Mouse (Mus musculus): ENCODE results near the gene Dnah11.

Gene Dnah11

GRCm38 (mm10) chr12:117989018-117989828 is 209.6 kb downstream of the Dnah11 start:
- in situ Hi-C loops (cut with MboI, MseI) = no loop called here

- in situ Hi-C loops (cut with MboI, MseI) = no loop called here
Observed at GRCm38 (mm10) chr12:117980315-117980714, 218.5 kb downstream of the Dnah11 start.

GRCm38 (mm10) chr12:117973712-117974111 is 225.1 kb downstream of the Dnah11 start:
- in situ Hi-C loops (cut with MboI, MseI) = no loop called here

GRCm38 (mm10) chr12:117962698-117963097 is 236.1 kb downstream of the Dnah11 start:
- in situ Hi-C loops (cut with MboI, MseI) = no loop called here

- in situ Hi-C loops (cut with MboI, MseI) = no loop called here
Observed at GRCm38 (mm10) chr12:117959213-117959612, 239.6 kb downstream of the Dnah11 start.

GRCm38 (mm10) chr12:117946823-117947704 is 251.8 kb downstream of the Dnah11 start:
- in situ Hi-C loops (cut with MboI, MseI) = no loop called here

GRCm38 (mm10) chr12:117941947-117942346 is 256.9 kb downstream of the Dnah11 start:
- in situ Hi-C loops (cut with MboI, MseI) = no loop called here

- in situ Hi-C loops (cut with MboI, MseI) = no loop called here
Observed at GRCm38 (mm10) chr12:117938214-117938613, 260.6 kb downstream of the Dnah11 start.

- in situ Hi-C loops (cut with MboI, MseI) = no loop called here
Observed at GRCm38 (mm10) chr12:117932026-117932425, 266.8 kb downstream of the Dnah11 start.

GRCm38 (mm10) chr12:117929768-117930167 is 269.1 kb downstream of the Dnah11 start:
- in situ Hi-C loops (cut with MboI, MseI) = no loop called here

- in situ Hi-C loops (cut with MboI, MseI) = loop anchor here (25.0 kb wide), 1 partner anchor 1471 kb away; no protein-coding TSS in a partner anchor
Observed at GRCm38 (mm10) chr12:117915826-117916588, 282.8 kb downstream of the Dnah11 start.

GRCm38 (mm10) chr12:117914613-117915245 is 284.1 kb downstream of the Dnah11 start:
- in situ Hi-C loops (cut with MboI, MseI) = loop anchor here (25.0 kb wide), 1 partner anchor 1473 kb away; no protein-coding TSS in a partner anchor

- in situ Hi-C loops (cut with MboI, MseI) = loop anchor here (25.0 kb wide), 1 partner anchor 1476 kb away; no protein-coding TSS in a partner anchor
Observed at GRCm38 (mm10) chr12:117911396-117911795, 287.4 kb downstream of the Dnah11 start.

GRCm38 (mm10) chr12:117905232-117905840 is 293.5 kb downstream of the Dnah11 start:
- in situ Hi-C loops (cut with MboI, MseI) = loop anchor here (25.0 kb wide), 1 partner anchor 1482 kb away; no protein-coding TSS in a partner anchor

- in situ Hi-C loops (cut with MboI, MseI) = loop anchor here (25.0 kb wide), 1 partner anchor 1484 kb away; no protein-coding TSS in a partner anchor
Observed at GRCm38 (mm10) chr12:117903671-117904070, 295.2 kb downstream of the Dnah11 start.

- in situ Hi-C loops (cut with MboI, MseI) = loop anchor here (25.0 kb wide), 1 partner anchor 1486 kb away; no protein-coding TSS in a partner anchor
Observed at GRCm38 (mm10) chr12:117901352-117901751, 297.5 kb downstream of the Dnah11 start.

- in situ Hi-C loops (cut with MboI, MseI) = loop anchor here (25.0 kb wide), 1 partner anchor 1487 kb away; no protein-coding TSS in a partner anchor
Observed at GRCm38 (mm10) chr12:117900798-117901197, 298.0 kb downstream of the Dnah11 start.

GRCm38 (mm10) chr12:117887422-117887821 is 311.4 kb downstream of the Dnah11 start:
- in situ Hi-C loops (cut with MboI, MseI) = no loop called here

- in situ Hi-C loops (cut with MboI, MseI) = loop anchor here (5.0 kb wide), 1 partner anchor 612 kb away; no protein-coding TSS in a partner anchor
Observed at GRCm38 (mm10) chr12:117884627-117885026, 314.2 kb downstream of the Dnah11 start.

- in situ Hi-C loops (cut with MboI, MseI) = no loop called here
Observed at GRCm38 (mm10) chr12:117878341-117878740, 320.5 kb downstream of the Dnah11 start.
